Mouse (Mus musculus) large intestine, adult 2 months (tissue): ENCODE results near the gene Olfr1082. TPM values are rescaled to one million over a fixed set of nuclear protein-coding genes. Genes with fewer than 3 reads are reported as not detected.
"Not testable (repeated sequence)": the region's sequence is repeated elsewhere in the genome, so short reads cannot be mapped to it uniquely, and the experiment has no call there.

Experiments used
- DNase-seq: peaks from one replicate; pipeline ENCODE4 v3.0.0-alpha.2; 2012; ENCODE audit warnings: low read depth, low spot score
- WGBS: fragments of 180-500 bp; shearing (Covaris S2); methylation state at CpG from one replicate; pipeline ENCODE4 v1.1.7; 2018; 5-methylcytosine and 5-hydroxymethylcytosine counted together
- polyA plus RNA-seq: library from polyadenylated mRNA; depleted of rRNA; stranded (reverse); fragments of >200 nt; gene quantifications from 2 replicates; pipeline ENCODE4 v1.2.3, GENCODE M21; 2012; rRNA removed

Gene Olfr1082
- not detected in 2 replicates for polyA plus RNA-seq

DNA sequence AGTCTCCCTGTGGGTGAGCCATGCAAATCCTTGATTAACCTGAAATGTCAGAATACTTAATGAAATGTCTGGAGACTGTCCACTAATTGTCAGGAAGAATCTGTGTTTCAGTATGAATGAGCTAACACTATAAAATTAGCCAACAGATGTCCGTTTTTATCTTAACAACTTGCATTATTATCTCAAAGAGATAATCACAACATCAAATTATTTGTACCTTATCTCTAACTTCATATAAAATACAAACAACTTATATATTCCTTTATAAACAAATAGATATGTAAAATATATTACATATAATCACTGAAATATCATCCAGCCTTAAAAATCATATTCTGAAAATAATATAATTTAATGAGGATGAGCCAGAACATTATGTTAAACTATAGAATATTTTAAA, at the start of gene Olfr1082:
TSS of gene Olfr1082 (minus strand) at position 101 of the 400 bp plus-strand sequence.
- not testable (repeated sequence) for DNase-seq
- WGBS: 31% methylated on average over 1 of the region's 1 CpGs

DNA sequence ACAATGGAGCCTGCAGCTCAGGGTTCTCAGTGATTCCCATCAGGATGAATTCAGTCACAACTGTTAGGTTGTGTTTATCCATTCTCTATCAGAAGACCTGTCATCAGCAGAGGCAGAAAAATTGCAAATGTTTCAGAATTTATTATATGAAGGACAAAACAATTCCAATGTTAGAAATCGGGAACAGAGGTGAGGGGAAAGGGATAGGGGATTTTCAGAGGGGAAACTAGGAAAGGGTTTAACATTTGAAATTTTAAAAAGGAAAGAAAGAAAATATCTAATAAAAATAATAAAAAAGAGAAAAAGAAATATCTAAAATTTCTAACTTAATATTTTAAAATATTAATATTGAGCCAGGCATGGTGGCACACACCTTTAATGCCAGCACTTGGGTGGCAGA, 40.9 kb upstream of the Olfr1082 start, which contains the start of gene Olfr1084:
TSS of gene Olfr1084 (minus strand) at position 101 of the 400 bp plus-strand sequence.
- DNase-seq: not testable (repeated sequence)
- 80% methylated on average over 1 of the region's 1 CpGs for WGBS

DNA sequence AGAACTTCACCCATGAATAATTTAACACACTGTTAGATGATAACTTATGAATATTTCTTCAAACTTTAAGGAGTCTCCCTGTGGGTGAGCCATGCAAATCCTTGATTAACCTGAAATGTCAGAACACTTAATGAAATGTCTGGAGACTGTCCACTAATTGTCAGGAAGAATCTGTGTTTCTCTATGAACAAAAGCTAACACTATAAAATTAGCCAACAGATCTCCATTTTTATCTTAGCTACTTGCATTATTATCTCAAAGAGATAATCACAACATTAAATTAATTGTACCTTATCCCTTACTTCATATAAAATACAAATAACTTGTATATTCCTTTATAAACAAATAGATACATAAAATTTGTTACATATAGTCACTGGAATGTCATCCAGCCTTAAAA, 40.6 kb downstream of the Olfr1082 start, which contains the start of gene Olfr1080:
TSS of gene Olfr1080 (minus strand) at position 101 of the 400 bp plus-strand sequence.
- not testable (repeated sequence) for DNase-seq

Other genes with a start within 250 kb of the Olfr1082 start
- not detected in 2 replicates for gene Olfr1055, start 248.7 kb downstream of the Olfr1082 start, polyA plus RNA-seq
- not detected in 2 replicates for gene Olfr1056, start 236.5 kb downstream of the Olfr1082 start, polyA plus RNA-seq
- not detected in 2 replicates for gene Olfr1057, start 220.6 kb downstream of the Olfr1082 start, polyA plus RNA-seq
- gene Olfr1058, start 210.4 kb downstream of the Olfr1082 start, polyA plus RNA-seq: not detected in 2 replicates
- not detected in 2 replicates for gene Olfr1061, start 184.9 kb downstream of the Olfr1082 start, polyA plus RNA-seq
- gene Olfr1062, start 172.2 kb downstream of the Olfr1082 start, polyA plus RNA-seq: not detected in 2 replicates
- gene Olfr1065, start 148.4 kb downstream of the Olfr1082 start, polyA plus RNA-seq: not detected in 2 replicates
- not detected in 2 replicates for gene Olfr1066, start 142.7 kb downstream of the Olfr1082 start, polyA plus RNA-seq
- gene Olfr228, start 111.6 kb downstream of the Olfr1082 start, polyA plus RNA-seq: not detected in 2 replicates
- gene Olfr1076, start 90.5 kb downstream of the Olfr1082 start, polyA plus RNA-seq: not detected in 2 replicates
- not detected in 2 replicates for gene Olfr1079, start 56.5 kb downstream of the Olfr1082 start, polyA plus RNA-seq
- gene Olfr1080, start 40.7 kb downstream of the Olfr1082 start, polyA plus RNA-seq: not detected in 2 replicates
- gene Olfr1084, start 40.8 kb upstream of the Olfr1082 start, polyA plus RNA-seq: not detected in 2 replicates
- not detected in 2 replicates for gene Olfr1085, start 63.1 kb upstream of the Olfr1082 start, polyA plus RNA-seq
- gene Olfr1086, start 81.1 kb upstream of the Olfr1082 start, polyA plus RNA-seq: not detected in 2 replicates
- not detected in 2 replicates for gene Olfr1087, start 99.4 kb upstream of the Olfr1082 start, polyA plus RNA-seq
- not detected in 2 replicates for gene Olfr1089, start 134.7 kb upstream of the Olfr1082 start, polyA plus RNA-seq
- not detected in 2 replicates for gene Olfr1090, start 160.0 kb upstream of the Olfr1082 start, polyA plus RNA-seq
- gene Olfr1093, start 183.5 kb upstream of the Olfr1082 start, polyA plus RNA-seq: not detected in 2 replicates
- gene Olfr141, start 211.1 kb upstream of the Olfr1082 start, polyA plus RNA-seq: not detected in 2 replicates
- not detected in 2 replicates for gene Olfr1094, start 225.7 kb upstream of the Olfr1082 start, polyA plus RNA-seq